Mouse (Mus musculus) hindbrain, embryonic 11.5 days (tissue): ENCODE results near the gene Speer4e. TPM values are rescaled to one million over a fixed set of nuclear protein-coding genes. Genes with fewer than 3 reads are reported as not detected.
"Not testable (repeated sequence)": the region's sequence is repeated elsewhere in the genome, so short reads cannot be mapped to it uniquely, and the experiment has no call there.

Experiments
- ATAC-seq: fragments of 200-750 bp; cut with Nextera tagmentation; 2 replicates; pipeline ENCODE4 v1.8.0; 2017; ENCODE audit warnings: mild to moderate bottlenecking, moderate TSS enrichment, moderate library complexity; ENCODE audit not compliant: low FRiP score
- DNase-seq: peaks from one replicate; pipeline ENCODE4 v3.0.0-alpha.2; 2015; ENCODE audit warnings: low spot score
- H3K27ac ChIP-seq: fragments of 300-500 bp; sonication (generic); 2 replicates; pipeline ENCODE4 v1.5.1; 2014; ENCODE audit warnings: mild to moderate bottlenecking, low read depth, low read length
- H3K27me3 ChIP-seq: fragments of 300-500 bp; sonication (generic); 2 replicates; pipeline ENCODE4 v1.6.1; 2014; ENCODE audit warnings: mild to moderate bottlenecking, low read length, moderate library complexity, mixed read lengths; ENCODE audit not compliant: control insufficient read depth, insufficient read depth
- H3K36me3 ChIP-seq: fragments of 300-500 bp; sonication (generic); 2 replicates; pipeline ENCODE4 v1.6.1; 2014; ENCODE audit warnings: mild to moderate bottlenecking, low read length, moderate library complexity, mixed read lengths; ENCODE audit not compliant: control insufficient read depth, insufficient read depth
- H3K4me1 ChIP-seq: fragments of 300-500 bp; sonication (generic); replicated peaks from 2 replicates; pipeline ENCODE4 v1.6.1; 2014; ENCODE audit warnings: low read length, mixed read lengths; ENCODE audit not compliant: control insufficient read depth, insufficient read depth
- H3K4me2 ChIP-seq: fragments of 300-500 bp; sonication (generic); replicated peaks from 2 replicates; pipeline ENCODE4 v1.6.1; 2014; ENCODE audit warnings: mild to moderate bottlenecking, low read depth, low read length
- H3K4me3 ChIP-seq: fragments of 300-500 bp; sonication (generic); 2 replicates; pipeline ENCODE4 v1.5.1; 2014; ENCODE audit warnings: low read depth, low read length
- H3K9ac ChIP-seq: fragments of 300-500 bp; sonication (generic); 2 replicates; pipeline ENCODE4 v1.6.1; 2014; ENCODE audit warnings: low read depth, low read length
- H3K9me3 ChIP-seq: fragments of 300-500 bp; sonication (generic); 2 replicates; pipeline ENCODE4 v1.6.1; 2016; ENCODE audit warnings: low read length; ENCODE audit not compliant: control insufficient read depth
- WGBS: fragments of 180-500 bp; shearing (Covaris S2); extraction: QIAGEN DNeasy Blood & Tissue Kit; methylation state at CpG from one replicate; pipeline ENCODE4 v1.1.7; 2014; 5-methylcytosine and 5-hydroxymethylcytosine counted together
- polyA plus RNA-seq: library from polyadenylated mRNA; unstranded; fragments of >200 nt; fragmentation: Nextera tagmentation; extraction: Ambion mirVana; gene quantifications from 2 replicates; pipeline ENCODE4 v1.2.1, GENCODE M21; 2014

Gene Speer4e
- polyA plus RNA-seq, 1 experiment from 2014 or later, result not detected

DNA sequence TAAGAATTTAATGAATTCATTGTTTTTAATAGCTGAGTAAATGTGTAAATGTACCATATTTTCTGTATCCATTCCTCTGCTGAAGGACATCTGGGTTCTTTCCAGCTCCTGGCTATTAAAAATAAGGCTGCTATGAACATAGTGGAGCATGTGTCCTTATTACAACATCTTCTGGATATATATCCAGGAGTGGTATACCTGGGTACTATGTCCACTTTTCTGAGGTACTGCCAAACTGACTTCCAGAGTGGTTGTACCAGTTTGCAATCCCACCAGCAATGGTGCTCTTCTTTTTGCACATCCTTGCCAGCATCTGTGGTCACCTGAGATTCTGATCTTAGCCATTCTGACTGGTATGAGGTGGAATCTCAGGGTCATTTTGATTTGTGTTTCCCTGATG is 15.4 kb upstream of the Speer4e start:
- not testable (repeated sequence) for H3K27ac ChIP-seq, H3K4me2 ChIP-seq, H3K4me3 ChIP-seq, H3K36me3 ChIP-seq, ATAC-seq, H3K27me3 ChIP-seq, DNase-seq, H3K4me1 ChIP-seq, H3K9me3 ChIP-seq, H3K9ac ChIP-seq

GRCm38 (mm10) chr5:14952749-14953148 is 14.5 kb upstream of the Speer4e start:
- not testable (repeated sequence) for H3K4me2 ChIP-seq, H3K4me3 ChIP-seq, H3K4me1 ChIP-seq, H3K36me3 ChIP-seq, DNase-seq, H3K27me3 ChIP-seq, ATAC-seq, H3K27ac ChIP-seq, H3K9ac ChIP-seq
- peaks cover 10% of the 10 kb centered on the region for H3K9me3 ChIP-seq
- WGBS, result 67% methylated on average over 3 of the region's 3 CpGs

- peak; percentile 75 for ATAC-seq
- peaks cover 11% of the 10 kb centered on the region for H3K9me3 ChIP-seq
- not testable (repeated sequence) for H3K36me3 ChIP-seq, H3K27me3 ChIP-seq, H3K4me3 ChIP-seq, H3K4me2 ChIP-seq, H3K9ac ChIP-seq, H3K4me1 ChIP-seq, H3K27ac ChIP-seq, DNase-seq
- WGBS, result 74% methylated on average over 7 of the region's 7 CpGs
These were observed 13.6 kb upstream of the Speer4e start for GRCm38 (mm10) chr5:14951822-14952221.

- H3K4me2 ChIP-seq, H3K27ac ChIP-seq, H3K9me3 ChIP-seq, H3K27me3 ChIP-seq, DNase-seq, H3K4me3 ChIP-seq, H3K36me3 ChIP-seq, H3K4me1 ChIP-seq, ATAC-seq, H3K9ac ChIP-seq: not testable (repeated sequence)
- WGBS, result 67% methylated on average over 4 of the region's 4 CpGs
These were observed 9.4 kb upstream of the Speer4e start for GRCm38 (mm10) chr5:14947482-14948198.

DNA sequence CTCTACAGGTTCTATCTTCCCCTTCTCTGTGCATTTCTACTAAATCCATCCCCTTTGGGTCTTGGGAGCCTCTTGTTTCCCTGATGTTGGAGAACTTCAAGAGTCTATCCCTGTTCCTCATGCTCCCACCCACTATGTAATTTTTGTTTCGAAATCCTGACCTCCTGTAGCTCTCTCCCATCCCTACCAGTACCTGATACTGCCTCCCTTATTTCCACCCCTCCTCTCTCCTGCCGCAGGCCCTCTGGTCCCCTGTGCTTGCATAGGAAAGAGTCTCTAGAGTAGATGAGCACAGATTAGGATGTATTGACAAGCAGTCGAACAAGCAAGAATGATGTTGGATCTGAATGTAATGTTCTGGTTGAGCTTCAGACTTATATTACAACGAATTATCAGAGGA is 7.3 kb upstream of the Speer4e start:
- H3K4me2 ChIP-seq, H3K9ac ChIP-seq, H3K4me3 ChIP-seq, H3K27me3 ChIP-seq, DNase-seq, H3K9me3 ChIP-seq, H3K36me3 ChIP-seq, H3K27ac ChIP-seq, H3K4me1 ChIP-seq: not testable (repeated sequence)
- WGBS, result 65% methylated on average over 4 of the region's 4 CpGs
- peak; percentile 57; the same call in 1 of the 2 replicates for ATAC-seq

- not testable (repeated sequence) for ATAC-seq, H3K4me3 ChIP-seq, H3K9me3 ChIP-seq, DNase-seq, H3K27ac ChIP-seq, H3K27me3 ChIP-seq, H3K4me2 ChIP-seq, H3K4me1 ChIP-seq, H3K36me3 ChIP-seq, H3K9ac ChIP-seq
- 82% methylated on average over 1 of the region's 1 CpGs for WGBS
These were observed 2.8 kb upstream of the Speer4e start for GRCm38 (mm10) chr5:14941043-14941442.

GRCm38 (mm10) chr5:14933721-14934120 is 4.5 kb downstream of the Speer4e start:
- not testable (repeated sequence) for ATAC-seq, H3K9ac ChIP-seq, DNase-seq, H3K27me3 ChIP-seq, H3K9me3 ChIP-seq, H3K4me2 ChIP-seq, H3K27ac ChIP-seq, H3K4me1 ChIP-seq, H3K4me3 ChIP-seq, H3K36me3 ChIP-seq
- 82% methylated on average over 5 of the region's 6 CpGs for WGBS

GRCm38 (mm10) chr5:14927047-14927446 is 11.2 kb downstream of the Speer4e start:
- WGBS, result 27% methylated on average over 4 of the region's 4 CpGs
- H3K27me3 ChIP-seq, H3K9ac ChIP-seq, H3K4me1 ChIP-seq, H3K9me3 ChIP-seq, H3K4me2 ChIP-seq, H3K27ac ChIP-seq, H3K36me3 ChIP-seq, DNase-seq, ATAC-seq, H3K4me3 ChIP-seq: not testable (repeated sequence)

DNA sequence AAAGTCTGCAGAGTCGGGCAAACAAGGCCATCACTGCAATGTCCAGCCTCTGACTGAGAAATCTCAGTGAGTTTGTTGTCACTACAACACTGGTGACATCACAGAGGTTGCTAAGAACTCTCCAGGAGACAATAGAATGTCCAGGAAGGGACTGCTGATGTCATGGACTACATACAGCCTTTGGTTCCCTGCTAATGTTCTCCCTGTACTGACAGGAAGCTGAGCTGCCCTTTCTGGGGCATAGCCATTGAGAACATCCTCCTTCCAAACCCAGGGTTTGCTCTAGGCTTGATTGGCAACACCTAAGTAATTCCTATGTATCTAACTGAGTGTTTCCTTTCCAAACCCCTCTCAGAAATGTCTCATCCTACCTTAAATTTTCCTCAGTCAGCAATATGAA is 23.4 kb downstream of the Speer4e start, which contains the start of gene Gm9758:
TSS of gene Gm9758 (minus strand) at position 101 of the 400 bp plus-strand sequence.
- DNase-seq, H3K4me2 ChIP-seq, H3K27me3 ChIP-seq, H3K4me1 ChIP-seq, H3K36me3 ChIP-seq, H3K4me3 ChIP-seq, H3K27ac ChIP-seq, ATAC-seq, H3K9me3 ChIP-seq, H3K9ac ChIP-seq: not testable (repeated sequence)
- 60% methylated on average over 1 of the region's 1 CpGs for WGBS
